Mouse (Mus musculus): ENCODE measurements around the gene Bcl11b.

DNA sequence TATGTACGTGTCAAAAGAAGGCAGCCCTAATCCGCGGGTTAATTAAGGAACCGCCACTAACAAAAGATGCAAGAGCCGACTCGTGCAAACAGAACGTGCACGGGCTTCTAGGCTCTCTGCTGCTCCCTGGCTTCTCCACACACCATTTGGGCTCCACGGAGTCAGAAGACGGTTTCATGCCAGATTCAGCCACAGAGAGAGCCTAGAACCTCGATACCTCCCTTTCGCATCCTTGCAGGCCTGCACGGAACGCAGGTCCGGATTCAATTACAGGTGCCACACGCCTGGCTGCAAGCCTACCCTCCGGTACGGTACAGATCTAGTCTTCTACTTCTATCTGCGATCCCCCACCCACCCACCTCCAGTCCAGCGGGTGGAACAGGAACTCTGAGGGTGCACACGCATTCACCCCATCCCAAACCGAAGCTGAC lies 26.8 kb downstream of the Bcl11b start:
- TF ChIP-seq CTCF (IDR thresholded peaks at IDR 0.05; ENCODE audit: extremely low read depth, insufficient read length, insufficient replicate concordance, low read depth, low read length) (no peak), POLR2A (IDR thresholded peaks at IDR 0.05; ENCODE audit: low read depth, low read length) (no peak)

Measured in small intestine, adult 2 months (tissue).